Mouse (Mus musculus): ENCODE measurements around the gene Bscl2. TPM values are rescaled to one million over a fixed set of nuclear protein-coding genes. Genes with fewer than 3 reads are reported as not detected.
"Not testable (repeated sequence)": the region's sequence is repeated elsewhere in the genome, so short reads cannot be mapped to it uniquely, and the experiment has no call there.

Bscl2 gene
- polyA plus RNA-seq, 1 experiment: 164 TPM

- H3K4me3 ChIP-seq (replicated peaks; ENCODE audit: extremely low read depth, low read depth, low read length): peak overlapping the region; percentile 97
- H3K4me1 ChIP-seq (ENCODE audit: control insufficient read depth, insufficient read depth, low read length): peaks cover 9% of the 10 kb centered on the region
- no peak for TF ChIP-seq POLR2A (IDR thresholded peaks at IDR 0.05; ENCODE audit: borderline replicate concordance, extremely low read depth, low read depth, low read length)
- no peak for TF ChIP-seq CTCF (IDR thresholded peaks at IDR 0.05; ENCODE audit: insufficient read depth, low read length)
- 1% methylated on average over 7 of the region's 7 CpGs for WGBS
- DNase-seq: no peak
Observed at GRCm38 (mm10) chr19:8821146-8821545, 16.1 kb upstream of the Bscl2 start.

GRCm38 (mm10) chr19:8822696-8823095, 14.6 kb upstream of the Bscl2 start:
- TF ChIP-seq POLR2A (IDR thresholded peaks at IDR 0.05; ENCODE audit: borderline replicate concordance, extremely low read depth, low read depth, low read length): no peak
- no peak for TF ChIP-seq CTCF (IDR thresholded peaks at IDR 0.05; ENCODE audit: insufficient read depth, low read length)
- 52% methylated on average over 8 of the region's 8 CpGs for WGBS
- H3K4me3 ChIP-seq (replicated peaks; ENCODE audit: extremely low read depth, low read depth, low read length): no peak overlapping the region

GRCm38 (mm10) chr19:8829660-8830059, 7.6 kb upstream of the Bscl2 start, which contains the start of gene AC129217.1:
AC129217.1 (plus strand) TSS chr19:8829773.
- Histone ChIP-seq H3K4me3 (replicated peaks; ENCODE audit: extremely low read depth, low read depth, low read length) (no peak within 1 kb of the TSS), H3K4me1 (ENCODE audit: control insufficient read depth, insufficient read depth, low read length) (no peaks in the 10 kb centered on the region)
- TF ChIP-seq CTCF (IDR thresholded peaks at IDR 0.05; ENCODE audit: insufficient read depth, low read length) (no peak), POLR2A (IDR thresholded peaks at IDR 0.05; ENCODE audit: borderline replicate concordance, extremely low read depth, low read depth, low read length) (no peak)
- no peak for DNase-seq
- 74% methylated on average over 8 of the region's 8 CpGs for WGBS

More at GRCm38 (mm10) chr19:8822696-8823095, 14.6 kb upstream of the Bscl2 start:
- no peak for DNase-seq
- H3K4me1 ChIP-seq (ENCODE audit: control insufficient read depth, insufficient read depth, low read length): peaks cover 9% of the 10 kb centered on the region

- WGBS: 88% methylated on average over 8 of the region's 8 CpGs
- H3K4me1 ChIP-seq (ENCODE audit: control insufficient read depth, insufficient read depth, low read length): no peaks in the 10 kb centered on the region
- DNase-seq: no peak
- no peak overlapping the region for H3K4me3 ChIP-seq (replicated peaks; ENCODE audit: extremely low read depth, low read depth, low read length)
- TF ChIP-seq CTCF (IDR thresholded peaks at IDR 0.05; ENCODE audit: insufficient read depth, low read length) (no peak), POLR2A (IDR thresholded peaks at IDR 0.05; ENCODE audit: borderline replicate concordance, extremely low read depth, low read depth, low read length) (no peak)
Observed at GRCm38 (mm10) chr19:8830664-8831063, 6.6 kb upstream of the Bscl2 start.

- 83% methylated on average over 11 of the region's 11 CpGs for WGBS
- TF ChIP-seq POLR2A (IDR thresholded peaks at IDR 0.05; ENCODE audit: borderline replicate concordance, extremely low read depth, low read depth, low read length) (no peak), CTCF (IDR thresholded peaks at IDR 0.05; ENCODE audit: insufficient read depth, low read length) (no peak)
- no peak for DNase-seq
- no peaks in the 10 kb centered on the region for H3K4me1 ChIP-seq (ENCODE audit: control insufficient read depth, insufficient read depth, low read length)
- H3K4me3 ChIP-seq (replicated peaks; ENCODE audit: extremely low read depth, low read depth, low read length): no peak overlapping the region
Observed at GRCm38 (mm10) chr19:8831262-8831661, 6.0 kb upstream of the Bscl2 start.

GRCm38 (mm10) chr19:8832971-8833370, 4.3 kb upstream of the Bscl2 start:
- Histone ChIP-seq H3K4me1 (ENCODE audit: control insufficient read depth, insufficient read depth, low read length) (peaks cover under 1% of the 10 kb centered on the region; the same call in 1 of the 2 replicates), H3K4me3 (replicated peaks; ENCODE audit: extremely low read depth, low read depth, low read length) (no peak overlapping the region)
- no peak for TF ChIP-seq CTCF (IDR thresholded peaks at IDR 0.05; ENCODE audit: insufficient read depth, low read length)
- no peak for TF ChIP-seq POLR2A (IDR thresholded peaks at IDR 0.05; ENCODE audit: borderline replicate concordance, extremely low read depth, low read depth, low read length)
- WGBS: 81% methylated on average over 4 of the region's 4 CpGs
- no peak for DNase-seq

- not testable (repeated sequence) for H3K4me1 ChIP-seq (ENCODE audit: control insufficient read depth, insufficient read depth, low read length); H3K4me3 ChIP-seq (replicated peaks; ENCODE audit: extremely low read depth, low read depth, low read length); DNase-seq
- WGBS: 96% methylated on average over 10 of the region's 10 CpGs
Observed at GRCm38 (mm10) chr19:8836327-8836726, 940 bp upstream of the Bscl2 start.

- no peak for DNase-seq
- peak overlapping the region; percentile 72 for H3K4me3 ChIP-seq (replicated peaks; ENCODE audit: extremely low read depth, low read depth, low read length)
- no peak for TF ChIP-seq CTCF (IDR thresholded peaks at IDR 0.05; ENCODE audit: insufficient read depth, low read length)
- TF ChIP-seq POLR2A (IDR thresholded peaks at IDR 0.05; ENCODE audit: borderline replicate concordance, extremely low read depth, low read depth, low read length): no peak
- 20% methylated on average over 15 of the region's 15 CpGs for WGBS
- peaks cover 8% of the 10 kb centered on the region; the same call in 1 of the 2 replicates for H3K4me1 ChIP-seq (ENCODE audit: control insufficient read depth, insufficient read depth, low read length)
Observed at GRCm38 (mm10) chr19:8838041-8838730, 919 bp downstream of the Bscl2 start.

- H3K4me1 ChIP-seq (ENCODE audit: control insufficient read depth, insufficient read depth, low read length): peaks cover 8% of the 10 kb centered on the region; the same call in 1 of the 2 replicates
- no peak for TF ChIP-seq CTCF (IDR thresholded peaks at IDR 0.05; ENCODE audit: insufficient read depth, low read length)
- no peak for TF ChIP-seq POLR2A (IDR thresholded peaks at IDR 0.05; ENCODE audit: borderline replicate concordance, extremely low read depth, low read depth, low read length)
- no peak for DNase-seq
- WGBS: 81% methylated on average over 11 of the region's 11 CpGs
- H3K4me3 ChIP-seq (replicated peaks; ENCODE audit: extremely low read depth, low read depth, low read length): peak within 1 kb of the TSS; percentile 72
Observed at GRCm38 (mm10) chr19:8839103-8839907, 2.0 kb downstream of the Bscl2 start, which contains the start of gene Gng3. Gng3 (minus strand) TSS chr19:8839194.
